Mouse (Mus musculus) bone marrow, adult 2 months (tissue): Measurements from ENCODE around the gene 1700015F17Rik.
A peak's percentile ranks its signal among the peaks of the same experiment; 100 is the strongest.

Experiments used
- CTCF ChIP-seq: fragments of 200-500 bp; IDR thresholded peaks from 2 replicates; pipeline ENCODE4 v1.5.1; 2011; ENCODE audit warnings: low read length, control low read depth; ENCODE audit not compliant: control insufficient read depth, insufficient read depth
- POLR2A ChIP-seq: fragments of 200-500 bp; IDR thresholded peaks from 2 replicates; pipeline ENCODE4 v1.6.1; 2011; ENCODE audit warnings: low read depth, mild to moderate bottlenecking, control low read depth, low read length, borderline replicate concordance; ENCODE audit not compliant: control insufficient read depth

- TF ChIP-seq CTCF, result peak; percentile 53
- no peak for TF ChIP-seq POLR2A
Measured at GRCm38 (mm10) chr5:5494269-5495005, 15.5 kb upstream of the 1700015F17Rik start.
